Mouse (Mus musculus) urinary bladder, postnatal 25 days (tissue): ENCODE results near the gene Tmem98.
A peak's percentile ranks its signal among the peaks of the same experiment; 100 is the strongest.

ENCODE experiments used
- DNase-seq: peaks from one replicate; pipeline ENCODE4 v3.0.0; 2022; ENCODE audit warnings: low spot score

Tmem98 gene

GRCm38 (mm10) chr11:80791677-80792432 is 18.1 kb upstream of the Tmem98 start:
- no peak for DNase-seq

GRCm38 (mm10) chr11:80793386-80793785 is 16.6 kb upstream of the Tmem98 start:
- no peak for DNase-seq

- DNase-seq: no peak
These were observed 15.7 kb upstream of the Tmem98 start for GRCm38 (mm10) chr11:80794290-80794689.

- no peak for DNase-seq
These were observed 14.5 kb upstream of the Tmem98 start for GRCm38 (mm10) chr11:80795431-80795830.

GRCm38 (mm10) chr11:80799979-80800378 is 10.0 kb upstream of the Tmem98 start:
- no peak for DNase-seq

- DNase-seq: no peak
These were observed 7.3 kb upstream of the Tmem98 start for GRCm38 (mm10) chr11:80802706-80803105.

- DNase-seq: no peak
These were observed 1.4 kb upstream of the Tmem98 start for GRCm38 (mm10) chr11:80808551-80809070.

GRCm38 (mm10) chr11:80809666-80809992 is 346 bp upstream of the Tmem98 start:
- no peak for DNase-seq

GRCm38 (mm10) chr11:80811156-80811555 is 1.2 kb downstream of the Tmem98 start:
- DNase-seq: no peak

GRCm38 (mm10) chr11:80815354-80815753 is 5.4 kb downstream of the Tmem98 start:
- no peak for DNase-seq

GRCm38 (mm10) chr11:80818060-80818697 is 8.2 kb downstream of the Tmem98 start:
- DNase-seq: peak; percentile 76

- DNase-seq: no peak
These were observed 10.1 kb downstream of the Tmem98 start for GRCm38 (mm10) chr11:80820085-80820484.

GRCm38 (mm10) chr11:80821296-80821695 is 11.3 kb downstream of the Tmem98 start:
- DNase-seq: no peak

GRCm38 (mm10) chr11:80821794-80822193 is 11.8 kb downstream of the Tmem98 start:
- no peak for DNase-seq

- DNase-seq: no peak
These were observed 25.4 kb downstream of the Tmem98 start for GRCm38 (mm10) chr11:80835395-80835794.

GRCm38 (mm10) chr11:80835841-80836240 is 25.9 kb downstream of the Tmem98 start:
- DNase-seq: no peak

GRCm38 (mm10) chr11:80838724-80839123 is 28.7 kb downstream of the Tmem98 start:
- DNase-seq: no peak

- DNase-seq: no peak
These were observed 33.5 kb downstream of the Tmem98 start for GRCm38 (mm10) chr11:80843435-80843834.

GRCm38 (mm10) chr11:80845486-80845885 is 35.5 kb downstream of the Tmem98 start:
- DNase-seq: no peak

GRCm38 (mm10) chr11:80846115-80846514 is 36.1 kb downstream of the Tmem98 start:
- DNase-seq: peak; percentile 10

- no peak for DNase-seq
These were observed 38.2 kb downstream of the Tmem98 start for GRCm38 (mm10) chr11:80848131-80848530.

GRCm38 (mm10) chr11:80851859-80852258 is 41.9 kb downstream of the Tmem98 start:
- no peak for DNase-seq

GRCm38 (mm10) chr11:80853014-80853413 is 43.0 kb downstream of the Tmem98 start:
- DNase-seq: no peak

- DNase-seq: no peak
These were observed 44.5 kb downstream of the Tmem98 start for GRCm38 (mm10) chr11:80854430-80854829.
